Mouse (Mus musculus) hindbrain, embryonic 11.5 days (tissue): ENCODE results near the gene Ptger1. TPM values are rescaled to one million over a fixed set of nuclear protein-coding genes. Genes with fewer than 3 reads are reported as not detected.

Experiments
- ATAC-seq: fragments of 200-750 bp; cut with Nextera tagmentation; 2 replicates; pipeline ENCODE4 v1.8.0; 2017; ENCODE audit warnings: mild to moderate bottlenecking, moderate TSS enrichment, moderate library complexity; ENCODE audit not compliant: low FRiP score
- DNase-seq: peaks from one replicate; pipeline ENCODE4 v3.0.0-alpha.2; 2015; ENCODE audit warnings: low spot score
- H3K27ac ChIP-seq: fragments of 300-500 bp; sonication (generic); 2 replicates; pipeline ENCODE4 v1.5.1; 2014; ENCODE audit warnings: mild to moderate bottlenecking, low read depth, low read length
- H3K27me3 ChIP-seq: fragments of 300-500 bp; sonication (generic); 2 replicates; pipeline ENCODE4 v1.6.1; 2014; ENCODE audit warnings: mild to moderate bottlenecking, low read length, moderate library complexity, mixed read lengths; ENCODE audit not compliant: control insufficient read depth, insufficient read depth
- H3K36me3 ChIP-seq: fragments of 300-500 bp; sonication (generic); 2 replicates; pipeline ENCODE4 v1.6.1; 2014; ENCODE audit warnings: mild to moderate bottlenecking, low read length, moderate library complexity, mixed read lengths; ENCODE audit not compliant: control insufficient read depth, insufficient read depth
- H3K4me1 ChIP-seq: fragments of 300-500 bp; sonication (generic); replicated peaks from 2 replicates; pipeline ENCODE4 v1.6.1; 2014; ENCODE audit warnings: low read length, mixed read lengths; ENCODE audit not compliant: control insufficient read depth, insufficient read depth
- H3K4me2 ChIP-seq: fragments of 300-500 bp; sonication (generic); replicated peaks from 2 replicates; pipeline ENCODE4 v1.6.1; 2014; ENCODE audit warnings: mild to moderate bottlenecking, low read depth, low read length
- H3K4me3 ChIP-seq: fragments of 300-500 bp; sonication (generic); 2 replicates; pipeline ENCODE4 v1.5.1; 2014; ENCODE audit warnings: low read depth, low read length
- H3K9ac ChIP-seq: fragments of 300-500 bp; sonication (generic); 2 replicates; pipeline ENCODE4 v1.6.1; 2014; ENCODE audit warnings: low read depth, low read length
- H3K9me3 ChIP-seq: fragments of 300-500 bp; sonication (generic); 2 replicates; pipeline ENCODE4 v1.6.1; 2016; ENCODE audit warnings: low read length; ENCODE audit not compliant: control insufficient read depth
- WGBS: fragments of 180-500 bp; shearing (Covaris S2); extraction: QIAGEN DNeasy Blood & Tissue Kit; methylation state at CpG from one replicate; pipeline ENCODE4 v1.1.7; 2014; 5-methylcytosine and 5-hydroxymethylcytosine counted together
- polyA plus RNA-seq: library from polyadenylated mRNA; unstranded; fragments of >200 nt; fragmentation: Nextera tagmentation; extraction: Ambion mirVana; gene quantifications from 2 replicates; pipeline ENCODE4 v1.2.1, GENCODE M21; 2014

Gene Ptger1
- polyA plus RNA-seq, 1 experiment from 2014 or later, result 0.49 TPM

DNA sequence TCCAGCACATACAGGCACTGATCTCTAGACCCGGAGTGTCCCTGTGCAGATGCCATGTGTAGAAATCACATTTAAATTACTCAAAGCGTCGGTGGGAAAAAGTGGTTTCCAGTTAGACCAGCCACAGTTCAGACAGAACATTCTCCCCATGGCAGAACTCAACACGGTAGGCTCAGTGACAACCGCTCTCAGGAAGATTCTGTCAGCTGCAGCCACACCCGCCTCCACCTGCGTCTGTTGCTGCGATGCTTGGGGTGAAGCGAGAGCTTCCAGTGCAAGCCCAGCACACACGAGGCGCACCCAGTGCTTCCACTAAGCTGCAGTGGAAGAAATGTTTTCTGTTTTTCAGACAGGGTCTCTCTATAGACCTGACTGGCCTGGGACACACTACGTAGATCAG is 13.4 kb downstream of the Ptger1 start:
- no peak overlapping the region for H3K27ac ChIP-seq
- H3K4me3 ChIP-seq, result no peak overlapping the region
- H3K4me1 ChIP-seq, result no peaks in the 10 kb centered on the region
- H3K9ac ChIP-seq, result no peak overlapping the region
- H3K27me3 ChIP-seq, result no peaks in the 10 kb centered on the region
- no peak overlapping the region for H3K4me2 ChIP-seq
- DNase-seq (no peak), ATAC-seq (no peak)
- H3K9me3 ChIP-seq, result no peaks in the 10 kb centered on the region
- H3K36me3 ChIP-seq, result no peaks in the 10 kb centered on the region; the same call in none of the 2 replicates
- 92% methylated on average over 12 of the region's 12 CpGs for WGBS

DNA sequence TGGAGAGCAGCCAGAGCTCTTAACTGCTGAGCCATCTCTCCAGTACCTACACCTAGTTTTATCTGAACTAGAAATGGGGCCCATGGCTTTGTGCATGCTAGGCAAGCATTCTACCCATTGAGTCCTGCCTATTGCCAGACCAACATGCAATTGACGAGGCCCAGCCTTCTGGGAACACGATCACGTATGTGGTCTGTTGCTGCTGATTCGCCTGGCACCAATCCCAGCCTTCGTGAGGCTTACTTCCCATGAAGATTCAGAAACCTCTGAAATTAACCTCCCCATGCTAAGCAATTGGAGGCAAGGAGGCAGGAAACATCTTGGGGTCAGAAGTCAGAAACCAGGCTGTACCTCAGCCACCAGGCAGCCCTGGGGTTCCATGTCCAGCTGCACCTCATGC is 14.1 kb downstream of the Ptger1 start:
- H3K4me2 ChIP-seq, result no peak overlapping the region

DNA sequence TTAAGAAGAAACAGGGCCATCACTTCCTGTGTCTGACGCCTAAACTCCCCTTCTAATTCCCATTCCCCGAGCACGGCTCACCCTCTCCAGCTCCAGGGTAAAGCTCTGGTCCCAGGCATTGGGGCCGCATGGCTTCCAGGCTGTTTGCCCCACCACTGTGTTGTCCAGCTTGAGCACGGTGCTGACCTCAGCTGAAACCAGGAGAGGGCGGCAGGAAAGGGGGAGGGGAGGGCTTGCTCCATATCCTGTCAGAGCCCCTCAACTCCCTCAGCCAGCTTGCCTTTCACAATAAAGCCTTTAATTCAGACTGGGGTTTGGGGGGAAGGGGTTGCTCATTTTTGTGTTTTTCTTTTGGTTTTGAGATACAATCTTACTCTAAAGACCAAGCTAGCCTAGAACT is 14.6 kb downstream of the Ptger1 start:
- WGBS, result 24% methylated on average over 6 of the region's 6 CpGs
- ATAC-seq (no peak), DNase-seq (peak; percentile 19)
- Histone ChIP-seq H3K36me3 (no peaks in the 10 kb centered on the region; the same call in none of the 2 replicates), H3K4me3 (no peak overlapping the region), H3K9me3 (no peaks in the 10 kb centered on the region), H3K27ac (no peak overlapping the region; the same call in 1 of the 2 replicates), H3K4me1 (no peaks in the 10 kb centered on the region), H3K9ac (no peak overlapping the region), H3K4me2 (no peak overlapping the region), H3K27me3 (no peaks in the 10 kb centered on the region)

More for the DNA sequence above, 14.1 kb downstream of the Ptger1 start:
- Histone ChIP-seq H3K4me1 (no peaks in the 10 kb centered on the region), H3K4me3 (no peak overlapping the region), H3K9ac (no peak overlapping the region), H3K27me3 (no peaks in the 10 kb centered on the region), H3K27ac (no peak overlapping the region), H3K9me3 (no peaks in the 10 kb centered on the region), H3K36me3 (no peaks in the 10 kb centered on the region; the same call in none of the 2 replicates)
- 83% methylated on average over 5 of the region's 5 CpGs for WGBS
- no peak for ATAC-seq
- no peak for DNase-seq

DNA sequence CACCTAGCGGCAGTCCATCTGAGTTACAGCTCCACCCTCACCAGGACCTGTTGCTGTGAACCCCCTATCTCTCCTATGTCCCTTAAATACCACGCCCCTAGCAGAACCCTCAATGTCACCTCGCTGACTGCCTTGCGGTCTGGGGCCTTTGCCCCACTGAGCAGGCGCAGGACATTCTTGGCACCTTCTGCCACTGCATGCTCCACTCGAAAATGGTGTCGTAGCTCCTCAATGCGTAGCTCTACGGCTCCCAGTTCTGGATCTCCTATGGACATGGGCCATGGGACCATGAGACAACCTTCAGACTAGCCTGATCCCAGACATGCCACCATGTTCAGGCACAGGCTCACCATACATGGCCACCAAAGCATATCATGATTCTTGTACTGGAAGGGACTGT is 18.0 kb downstream of the Ptger1 start:
- no peaks in the 10 kb centered on the region for H3K27me3 ChIP-seq
- ATAC-seq (no peak), DNase-seq (no peak)
- no peaks in the 10 kb centered on the region for H3K4me1 ChIP-seq
- no peaks in the 10 kb centered on the region for H3K9me3 ChIP-seq
- 94% methylated on average over 9 of the region's 9 CpGs for WGBS
- H3K9ac ChIP-seq, result no peak overlapping the region
- H3K4me3 ChIP-seq, result no peak overlapping the region
- no peak overlapping the region for H3K4me2 ChIP-seq
- no peak overlapping the region for H3K27ac ChIP-seq
- H3K36me3 ChIP-seq, result no peaks in the 10 kb centered on the region; the same call in 1 of the 2 replicates

DNA sequence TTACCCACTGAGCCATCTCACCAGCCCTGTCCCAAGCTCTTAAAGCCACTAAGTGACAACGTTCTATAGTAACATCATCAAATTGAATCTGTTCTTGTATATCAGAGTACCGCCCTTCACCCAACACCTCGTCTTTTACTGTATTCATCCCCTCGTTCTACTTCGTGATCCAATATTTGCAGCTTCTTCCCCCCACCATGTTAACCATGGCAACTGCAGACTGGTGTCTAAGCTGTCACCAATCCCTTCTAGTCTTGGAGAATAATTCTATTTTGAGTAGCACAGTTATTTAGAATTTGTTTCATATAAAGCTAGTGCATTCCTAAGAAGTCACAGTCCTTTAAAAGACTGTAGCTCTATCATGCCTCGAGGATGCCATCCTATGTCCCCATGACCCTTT is 22.8 kb downstream of the Ptger1 start:
- H3K4me2 ChIP-seq, result no peak overlapping the region
- ATAC-seq (no peak), DNase-seq (no peak)
- no peaks in the 10 kb centered on the region for H3K27me3 ChIP-seq
- H3K9ac ChIP-seq, result no peak overlapping the region
- no peaks in the 10 kb centered on the region for H3K4me1 ChIP-seq
- H3K4me3 ChIP-seq, result no peak overlapping the region
- 89% methylated on average over 6 of the region's 6 CpGs for WGBS
- H3K9me3 ChIP-seq, result no peaks in the 10 kb centered on the region
- no peaks in the 10 kb centered on the region for H3K36me3 ChIP-seq
- H3K27ac ChIP-seq, result no peak overlapping the region

DNA sequence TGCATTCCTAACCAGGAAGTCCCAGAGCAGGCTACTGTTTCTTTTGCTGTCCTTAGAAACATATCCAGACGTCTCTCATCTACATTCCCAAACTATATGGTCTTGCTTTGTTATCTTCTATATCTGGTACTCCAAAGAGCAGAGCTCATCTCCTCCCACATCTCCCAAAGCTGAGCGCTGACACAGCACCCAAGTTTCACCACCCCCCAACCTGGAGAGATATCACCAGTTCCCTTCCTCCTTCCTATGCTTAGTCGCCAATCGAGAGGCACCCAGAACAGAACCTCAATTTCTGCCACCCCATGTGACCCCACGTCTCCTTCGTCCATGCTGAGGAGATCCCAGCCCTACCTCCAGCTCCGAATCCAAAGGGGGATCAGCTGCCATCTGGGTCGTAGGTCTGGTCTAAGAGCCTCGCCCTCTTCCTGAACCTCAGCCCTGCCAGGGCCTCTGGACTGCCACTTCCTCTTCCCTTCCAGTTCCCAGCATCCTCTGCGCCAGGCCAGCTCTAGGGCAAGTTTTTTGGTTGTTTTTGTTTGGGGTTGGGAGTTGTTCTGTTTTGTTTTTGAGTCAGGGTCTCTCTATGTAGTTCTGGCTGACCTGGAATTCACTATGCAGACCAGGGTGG is 27.2 kb downstream of the Ptger1 start:
- 84% methylated on average over 10 of the region's 10 CpGs for WGBS
- Histone ChIP-seq H3K9ac (no peak overlapping the region), H3K4me2 (no peak overlapping the region), H3K4me3 (no peak overlapping the region), H3K27me3 (no peaks in the 10 kb centered on the region), H3K27ac (no peak overlapping the region), H3K4me1 (peaks cover 7% of the 10 kb centered on the region; the same call in 1 of the 2 replicates), H3K9me3 (no peaks in the 10 kb centered on the region), H3K36me3 (no peaks in the 10 kb centered on the region)
- DNase-seq (no peak), ATAC-seq (no peak)

DNA sequence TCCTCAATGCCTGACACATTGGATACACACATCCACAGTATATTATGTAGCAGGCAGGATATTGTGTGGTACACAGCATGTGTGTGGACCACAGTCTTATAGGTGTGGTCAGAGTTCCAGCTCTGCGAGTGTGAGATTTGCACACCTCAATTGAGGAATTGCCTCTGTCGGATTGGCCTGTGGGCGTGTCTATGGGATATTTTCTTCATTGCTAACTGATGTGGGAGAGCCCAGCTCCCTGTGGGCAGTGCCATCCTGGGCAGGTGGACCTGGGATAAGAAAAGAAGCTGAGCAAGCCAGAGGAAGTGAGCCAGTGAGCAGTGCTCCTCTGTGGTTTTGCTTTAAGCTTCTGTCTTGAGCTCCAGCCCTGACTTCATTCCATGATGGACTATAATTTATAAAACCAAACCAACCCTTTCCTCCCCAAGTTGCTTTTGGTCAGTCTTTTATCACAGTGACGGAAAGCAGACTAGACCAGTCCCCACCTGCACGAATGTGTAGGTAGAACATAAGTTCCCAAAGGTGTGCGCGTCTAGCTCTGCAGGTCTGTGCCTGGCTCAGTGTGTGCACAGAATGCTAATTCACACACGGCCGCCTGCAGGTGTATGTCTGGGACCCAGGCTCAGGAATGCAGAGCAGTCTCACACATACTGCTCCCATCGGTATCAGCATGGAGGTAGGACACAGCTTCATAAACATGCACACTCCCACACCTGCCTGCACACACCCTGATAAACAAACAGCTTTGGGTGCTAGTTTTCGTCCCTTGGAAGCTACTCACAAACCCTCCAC is 28.1 kb downstream of the Ptger1 start:
- no peaks in the 10 kb centered on the region for H3K27me3 ChIP-seq
- H3K4me1 ChIP-seq, result peaks cover 7% of the 10 kb centered on the region; the same call in 1 of the 2 replicates
- H3K4me2 ChIP-seq, result no peak overlapping the region
- no peak overlapping the region for H3K9ac ChIP-seq
- no peaks in the 10 kb centered on the region for H3K36me3 ChIP-seq
- H3K27ac ChIP-seq, result no peak overlapping the region
- no peak for ATAC-seq
- no peaks in the 10 kb centered on the region for H3K9me3 ChIP-seq
- WGBS, result 92% methylated on average over 11 of the region's 11 CpGs
- no peak overlapping the region for H3K4me3 ChIP-seq
- DNase-seq, result no peak

DNA sequence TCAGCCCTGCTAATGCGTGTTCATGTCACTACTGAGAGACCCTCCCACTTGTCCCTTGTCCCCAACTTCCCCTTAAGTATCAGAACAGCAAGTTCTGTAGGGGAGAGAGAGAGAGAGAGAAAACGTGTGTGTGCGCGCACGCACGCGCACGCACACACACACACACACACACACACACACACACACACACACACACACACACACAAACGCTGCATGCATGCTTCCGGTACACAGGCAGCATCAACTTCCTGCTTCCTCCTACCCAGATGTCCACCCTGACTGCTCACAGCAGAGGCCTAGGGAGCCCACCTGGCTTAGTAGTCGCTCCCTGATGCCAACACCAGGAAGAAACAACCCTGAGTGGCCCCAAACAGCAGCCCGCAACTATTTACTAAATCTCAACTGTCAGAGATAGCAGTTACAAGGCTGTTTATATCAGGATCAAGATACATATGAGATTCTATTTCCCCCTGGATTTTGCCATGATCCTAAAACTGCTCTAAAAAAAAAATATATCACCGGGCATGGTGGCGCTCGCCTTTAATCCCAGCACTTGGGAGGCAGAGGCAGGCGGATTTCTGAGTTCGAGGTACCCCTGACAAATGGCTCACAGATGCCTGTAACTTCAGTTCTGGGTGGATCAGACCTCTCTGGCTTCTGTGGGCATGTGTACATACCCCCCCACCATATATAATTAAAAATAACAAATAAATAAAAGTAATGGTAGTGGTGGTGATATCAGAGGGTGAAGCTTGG is 29.1 kb downstream of the Ptger1 start:
- DNase-seq (no peak), ATAC-seq (no peak)
- WGBS, result 95% methylated on average over 10 of the region's 17 CpGs
- Histone ChIP-seq H3K4me2 (no peak overlapping the region), H3K27ac (no peak overlapping the region), H3K27me3 (no peaks in the 10 kb centered on the region), H3K9ac (no peak overlapping the region), H3K9me3 (no peaks in the 10 kb centered on the region), H3K36me3 (no peaks in the 10 kb centered on the region), H3K4me3 (no peak overlapping the region), H3K4me1 (peaks cover 7% of the 10 kb centered on the region; the same call in 1 of the 2 replicates)
